Mouse (Mus musculus): ENCODE data around the gene Mettl5. TPM values are rescaled to one million over a fixed set of nuclear protein-coding genes. Genes with fewer than 3 reads are reported as not detected.

Mettl5 gene
- polyA plus RNA-seq, 1 experiment from 2014 or later = 32.6 TPM

GRCm38 (mm10) chr2:69893891-69894290, 8.5 kb upstream of the Mettl5 start:
- Histone ChIP-seq H3K9me3 (no peaks in the 10 kb centered on the region), H3K4me2 (no peak overlapping the region), H3K27me3 (replicated peaks) (no peaks in the 10 kb centered on the region), H3K9ac (no peak overlapping the region), H3K27ac (replicated peaks) (no peak overlapping the region), H3K36me3 (no peaks in the 10 kb centered on the region), H3K4me1 (peaks cover 6% of the 10 kb centered on the region), H3K4me3 (no peak overlapping the region)
- no peak for ATAC-seq (ENCODE audit: extremely low read depth, insufficient number of reproducible peaks, low FRiP score, low TSS enrichment)
- WGBS = 74% methylated on average over 5 of the region's 5 CpGs

- no peaks in the 10 kb centered on the region for H3K9me3 ChIP-seq
- no peaks in the 10 kb centered on the region for H3K36me3 ChIP-seq
- H3K27me3 ChIP-seq (replicated peaks) = no peaks in the 10 kb centered on the region
- no peaks in the 10 kb centered on the region for H3K4me1 ChIP-seq
- H3K4me2 ChIP-seq = no peak overlapping the region
- no peak for ATAC-seq (ENCODE audit: extremely low read depth, insufficient number of reproducible peaks, low FRiP score, low TSS enrichment)
- H3K9ac ChIP-seq = no peak overlapping the region
- no peak overlapping the region for H3K27ac ChIP-seq (replicated peaks)
- 70% methylated on average over 1 of the region's 1 CpGs for WGBS
- H3K4me3 ChIP-seq = no peak overlapping the region
Observed at GRCm38 (mm10) chr2:69893145-69893544, 7.7 kb upstream of the Mettl5 start.

DNA sequence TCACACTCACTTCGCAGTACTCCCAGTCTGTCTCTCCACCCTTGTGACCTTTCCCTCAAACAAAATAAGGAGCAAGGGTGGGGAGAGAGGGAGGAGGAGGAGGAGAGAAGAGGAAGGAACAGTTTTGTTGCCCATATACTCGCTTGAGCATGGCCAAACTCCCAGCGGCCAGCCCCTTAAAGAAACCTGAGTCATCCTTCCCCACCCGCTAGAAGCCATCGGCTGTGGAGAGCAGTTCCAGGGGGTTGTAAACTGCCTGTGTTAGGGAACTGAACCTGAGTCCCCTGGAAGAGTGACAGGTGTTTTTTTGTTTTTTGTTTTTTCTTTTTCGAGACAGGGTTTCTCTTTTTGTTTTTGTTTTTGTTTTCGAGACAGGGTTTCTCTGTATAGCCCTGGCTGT, 5.4 kb upstream of the Mettl5 start:
- H3K9ac ChIP-seq = 0 out of 2 replicates have a peak overlapping the region, but pooled peaks have one; percentile 8
- no peak overlapping the region for H3K4me2 ChIP-seq
- peaks cover 5% of the 10 kb centered on the region for H3K4me1 ChIP-seq
- H3K36me3 ChIP-seq = no peaks in the 10 kb centered on the region
- H3K27ac ChIP-seq (replicated peaks) = no peak overlapping the region
- WGBS = 60% methylated on average over 7 of the region's 7 CpGs
- H3K9me3 ChIP-seq = no peaks in the 10 kb centered on the region
- no peaks in the 10 kb centered on the region for H3K27me3 ChIP-seq (replicated peaks)
- no peak for ATAC-seq (ENCODE audit: extremely low read depth, insufficient number of reproducible peaks, low FRiP score, low TSS enrichment)
- no peak overlapping the region for H3K4me3 ChIP-seq

- no peak overlapping the region for H3K4me2 ChIP-seq
- H3K4me3 ChIP-seq = no peak overlapping the region
- no peak for ATAC-seq (ENCODE audit: extremely low read depth, insufficient number of reproducible peaks, low FRiP score, low TSS enrichment)
- H3K36me3 ChIP-seq = no peaks in the 10 kb centered on the region
- no peaks in the 10 kb centered on the region for H3K9me3 ChIP-seq
- H3K27me3 ChIP-seq (replicated peaks) = no peaks in the 10 kb centered on the region
- H3K4me1 ChIP-seq = peaks cover 16% of the 10 kb centered on the region
- no peak overlapping the region for H3K27ac ChIP-seq (replicated peaks)
- H3K9ac ChIP-seq = no peak overlapping the region
- 64% methylated on average over 2 of the region's 2 CpGs for whole genome bisulfite sequencing
Observed at GRCm38 (mm10) chr2:69888957-69889356, 3.5 kb upstream of the Mettl5 start.

GRCm38 (mm10) chr2:69885050-69885449, 365 bp downstream of the Mettl5 start:
- WGBS = 3% methylated on average over 12 of the region's 12 CpGs
- Histone ChIP-seq H3K4me3 (peak overlapping the region; percentile 80), H3K4me2 (peak overlapping the region; percentile 91), H3K27ac (replicated peaks) (peak overlapping the region; percentile 71), H3K4me1 (peaks cover 16% of the 10 kb centered on the region), H3K9me3 (no peaks in the 10 kb centered on the region), H3K36me3 (0 out of 2 replicates have a peak, but pooled peaks cover 10% of the 10 kb centered on the region), H3K27me3 (replicated peaks) (no peaks in the 10 kb centered on the region), H3K9ac (peak overlapping the region; percentile 96)
- no peak for ATAC-seq (ENCODE audit: extremely low read depth, insufficient number of reproducible peaks, low FRiP score, low TSS enrichment)

GRCm38 (mm10) chr2:69884581-69884980, 834 bp downstream of the Mettl5 start:
- H3K27ac ChIP-seq (replicated peaks) = peak overlapping the region; percentile 71; the same call in 1 of the 2 replicates
- peak overlapping the region; percentile 91 for H3K4me2 ChIP-seq
- H3K4me1 ChIP-seq = peaks cover 16% of the 10 kb centered on the region
- H3K9ac ChIP-seq = peak overlapping the region; percentile 96
- H3K27me3 ChIP-seq (replicated peaks) = no peaks in the 10 kb centered on the region
- peaks cover 14% of the 10 kb centered on the region for H3K36me3 ChIP-seq
- H3K4me3 ChIP-seq = peak overlapping the region; percentile 80
- no peaks in the 10 kb centered on the region for H3K9me3 ChIP-seq
- 47% methylated on average over 6 of the region's 6 CpGs for WGBS
- ATAC-seq (ENCODE audit: extremely low read depth, insufficient number of reproducible peaks, low FRiP score, low TSS enrichment) = no peak

GRCm38 (mm10) chr2:69883990-69884391, 1.4 kb downstream of the Mettl5 start:
- Histone ChIP-seq H3K4me3 (peak overlapping the region; percentile 80; the same call in 1 of the 2 replicates), H3K27ac (replicated peaks) (no peak overlapping the region), H3K9me3 (no peaks in the 10 kb centered on the region), H3K27me3 (replicated peaks) (no peaks in the 10 kb centered on the region), H3K4me1 (peaks cover 16% of the 10 kb centered on the region), H3K4me2 (peak overlapping the region; percentile 91), H3K9ac (no peak overlapping the region), H3K36me3 (peaks cover 19% of the 10 kb centered on the region)
- WGBS = 64% methylated on average over 2 of the region's 2 CpGs
- ATAC-seq (ENCODE audit: extremely low read depth, insufficient number of reproducible peaks, low FRiP score, low TSS enrichment) = no peak

GRCm38 (mm10) chr2:69862117-69862657, 23.2 kb downstream of the Mettl5 start:
- peak overlapping the region; percentile 80 for H3K4me2 ChIP-seq
- 1% methylated on average over 13 of the region's 13 CpGs for WGBS

GRCm38 (mm10) chr2:69861485-69862091, 23.8 kb downstream of the Mettl5 start, which contains the start of gene Ssb:
Gene Ssb, plus strand, starts transcription at chr2:69861562.
- Histone ChIP-seq H3K27ac (replicated peaks) (peak within 1 kb of the TSS; percentile 92), H3K36me3 (peaks cover 24% of the 10 kb centered on the region), H3K4me2 (peak within 1 kb of the TSS; percentile 80), H3K27me3 (replicated peaks) (no peaks in the 10 kb centered on the region), H3K4me1 (peaks cover 27% of the 10 kb centered on the region), H3K4me3 (peak within 1 kb of the TSS; percentile 100), H3K9ac (peak within 1 kb of the TSS; percentile 100), H3K9me3 (no peaks in the 10 kb centered on the region)
- WGBS = under 1% methylated on average over 54 of the region's 66 CpGs
- peak; percentile 90 for ATAC-seq (ENCODE audit: extremely low read depth, insufficient number of reproducible peaks, low FRiP score, low TSS enrichment)

More at GRCm38 (mm10) chr2:69862117-69862657, 23.2 kb downstream of the Mettl5 start:
- H3K9ac ChIP-seq = peak overlapping the region; percentile 100
- H3K9me3 ChIP-seq = no peaks in the 10 kb centered on the region
- peaks cover 30% of the 10 kb centered on the region for H3K36me3 ChIP-seq
- H3K27me3 ChIP-seq (replicated peaks) = no peaks in the 10 kb centered on the region
- peaks cover 27% of the 10 kb centered on the region for H3K4me1 ChIP-seq
- peak overlapping the region; percentile 92 for H3K27ac ChIP-seq (replicated peaks)
- no peak for ATAC-seq (ENCODE audit: extremely low read depth, insufficient number of reproducible peaks, low FRiP score, low TSS enrichment)
- H3K4me3 ChIP-seq = peak overlapping the region; percentile 100

DNA sequence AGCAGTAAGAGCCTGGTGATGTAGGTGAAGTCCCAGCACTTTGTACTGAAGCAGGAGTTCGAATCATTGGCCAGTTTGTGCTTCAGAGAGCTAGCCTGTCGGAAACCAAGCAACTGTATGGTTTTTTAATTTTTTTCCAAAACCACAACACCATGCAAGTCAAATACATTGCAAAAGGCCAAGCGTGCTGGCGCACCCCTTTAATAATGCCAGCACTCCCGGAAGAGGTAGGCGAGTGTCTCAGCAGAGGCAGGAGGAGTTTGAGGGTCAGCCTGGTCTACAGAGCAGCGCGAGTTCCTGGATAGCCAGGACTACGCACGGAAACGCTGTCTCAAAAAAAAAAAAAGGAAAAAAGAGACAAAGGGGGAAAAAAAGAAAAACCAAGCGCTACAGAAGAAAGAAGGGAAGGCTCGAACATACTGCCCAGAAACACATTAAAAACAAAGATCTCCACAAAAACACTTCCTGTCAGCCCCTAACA, 24.4 kb downstream of the Mettl5 start:
- Histone ChIP-seq H3K4me3 (peak overlapping the region; percentile 100), H3K27ac (replicated peaks) (peak overlapping the region; percentile 92), H3K27me3 (replicated peaks) (no peaks in the 10 kb centered on the region), H3K9me3 (no peaks in the 10 kb centered on the region), H3K4me2 (peak overlapping the region; percentile 80), H3K36me3 (peaks cover 18% of the 10 kb centered on the region), H3K9ac (peak overlapping the region; percentile 100), H3K4me1 (peaks cover 27% of the 10 kb centered on the region)
- 8% methylated on average over 13 of the region's 13 CpGs for WGBS
- ATAC-seq (ENCODE audit: extremely low read depth, insufficient number of reproducible peaks, low FRiP score, low TSS enrichment) = no peak

- WGBS = 62% methylated on average over 1 of the region's 1 CpGs
- Histone ChIP-seq H3K9ac (no peak overlapping the region), H3K4me1 (peaks cover 9% of the 10 kb centered on the region), H3K4me3 (no peak overlapping the region), H3K4me2 (no peak overlapping the region), H3K36me3 (no peaks in the 10 kb centered on the region), H3K27me3 (replicated peaks) (no peaks in the 10 kb centered on the region), H3K9me3 (no peaks in the 10 kb centered on the region), H3K27ac (replicated peaks) (no peak overlapping the region)
- ATAC-seq (ENCODE audit: extremely low read depth, insufficient number of reproducible peaks, low FRiP score, low TSS enrichment) = no peak
Observed at GRCm38 (mm10) chr2:69857882-69858281, 27.5 kb downstream of the Mettl5 start.

Data from heart, embryonic 13.5 days (tissue).